Mouse (Mus musculus): ENCODE measurements at regions not wholly inside any gene's neighbourhood (a gene's known extent, or its start where the extent isn't known, plus 50 kb on each side); places are given as distances from the start of the nearest gene placed in this dataset.

- no peak for DNase-seq (ENCODE audit: low spot score in 2 of 2)
Observed at GRCm38 (mm10) chr3:35688111-35688510, 65.8 kb upstream of the Atp11b start.

DNA sequence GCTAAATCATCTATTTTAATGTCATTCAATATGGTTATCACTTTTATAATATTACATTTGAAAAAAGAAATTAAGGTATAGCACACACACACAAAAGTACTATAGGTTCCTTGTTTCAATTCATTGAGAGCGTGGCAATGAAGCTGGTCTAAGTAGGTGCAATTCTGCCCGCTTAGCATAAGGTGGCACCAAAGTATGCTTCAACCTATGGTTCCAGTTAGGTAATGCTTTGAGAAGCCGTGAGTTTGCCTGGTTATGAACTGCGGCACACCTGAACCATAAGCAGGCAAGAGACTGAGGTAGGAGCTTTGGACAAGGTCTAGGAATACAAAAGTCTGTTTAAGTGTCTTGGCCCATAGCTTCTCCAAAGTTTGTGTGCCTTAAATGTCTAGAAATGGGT is 65.1 kb upstream of the Atp11b start:
- no peak for DNase-seq (ENCODE audit: low spot score in 2 of 2)

DNA sequence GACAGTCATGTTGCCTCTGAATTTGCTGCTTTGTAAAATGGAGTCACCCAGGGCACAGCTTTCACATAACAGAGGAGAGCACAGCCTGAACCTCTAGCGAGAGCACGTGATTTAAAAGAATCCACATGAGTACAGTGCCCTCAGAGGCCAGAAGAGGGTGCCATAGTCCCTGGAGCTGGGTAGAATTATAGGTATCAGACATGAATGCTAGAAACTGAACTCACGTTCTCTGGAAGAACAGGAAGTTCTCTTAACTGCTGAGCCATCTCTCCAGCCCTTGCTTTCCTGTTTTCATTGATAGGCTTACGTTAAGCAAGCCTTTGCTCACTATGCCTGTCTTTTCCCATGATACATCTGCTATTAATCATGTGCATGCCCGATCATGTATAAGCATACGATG is 60.9 kb upstream of the Atp11b start:
- DNase-seq (ENCODE audit: low spot score in 2 of 2), result peak; percentile 40 to 47

DNA sequence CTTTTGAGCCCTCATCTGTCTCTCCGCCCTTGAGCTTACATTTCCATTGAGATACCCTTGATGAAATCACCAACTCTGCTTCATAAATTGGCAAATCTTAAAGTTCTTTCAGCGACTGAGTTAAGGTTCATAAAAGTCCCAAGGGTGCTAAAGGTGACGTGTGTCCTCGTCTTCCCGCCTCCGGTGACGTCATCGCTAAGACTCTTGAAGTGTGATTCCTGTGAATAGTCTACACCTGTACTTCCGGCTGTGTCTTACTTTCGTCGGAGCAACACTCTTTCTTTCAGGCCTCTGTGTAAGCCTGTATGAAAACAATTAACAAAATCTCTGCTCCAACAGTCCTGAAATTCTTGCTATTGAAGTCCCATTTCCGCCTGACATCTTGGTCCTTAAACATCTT is 60.4 kb upstream of the Atp11b start:
- no peak for DNase-seq (ENCODE audit: low spot score in 2 of 2)

GRCm38 (mm10) chr3:35694241-35694640 is 59.7 kb upstream of the Atp11b start:
- DNase-seq (ENCODE audit: low spot score in 2 of 2), result no peak

GRCm38 (mm10) chr3:35695859-35696258 is 58.0 kb upstream of the Atp11b start:
- no peak for DNase-seq (ENCODE audit: low spot score in 2 of 2)

GRCm38 (mm10) chr3:35699266-35699665 is 54.6 kb upstream of the Atp11b start:
- no peak for DNase-seq (ENCODE audit: low spot score in 2 of 2)

DNA sequence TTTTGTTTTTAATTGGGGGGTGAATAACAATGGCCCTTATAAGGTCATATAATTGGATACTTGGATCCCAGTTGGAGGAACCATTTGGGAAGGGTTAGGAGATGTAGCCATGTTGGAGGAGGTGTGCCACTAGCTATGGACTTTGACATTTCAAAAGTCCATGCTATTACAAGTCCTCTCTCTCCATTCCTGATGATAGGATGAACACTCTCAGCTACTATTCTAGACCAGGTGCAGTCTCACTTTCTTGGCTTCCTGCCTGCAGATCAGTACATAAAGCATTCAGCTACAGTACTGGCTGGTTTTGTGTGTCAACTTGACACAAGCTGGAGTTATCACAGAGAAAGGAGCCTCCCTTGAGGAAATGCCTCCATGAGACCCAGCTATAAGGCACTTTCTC is 53.9 kb upstream of the Atp11b start:
- no peak for DNase-seq (ENCODE audit: low spot score in 2 of 2)

GRCm38 (mm10) chr3:35703528-35704327 is 50.2 kb upstream of the Atp11b start:
- DNase-seq (ENCODE audit: low spot score in 2 of 2), result no peak

Measured in adrenal gland, adult 18-20 months (tissue).